Mouse (Mus musculus) myocyte (in vitro differentiated cells): ENCODE measurements at regions not wholly inside any gene's neighbourhood (a gene's known extent, or its start where the extent isn't known, plus 50 kb on each side); places are given as distances from the start of the nearest gene placed in this dataset.

Experiments used
- H3K27me3 ChIP-seq: one replicate; pipeline ENCODE4 v1.6.1; 2011; ENCODE audit not compliant: control insufficient read depth, insufficient read depth, insufficient read length
- H3K36me3 ChIP-seq: one replicate; pipeline ENCODE4 v1.6.1; 2011; ENCODE audit not compliant: control insufficient read depth, insufficient read depth
- H3K4me2 ChIP-seq: one replicate; pipeline ENCODE4 v1.6.1; 2011; ENCODE audit warnings: low read depth, control low read depth
- H3K4me3 ChIP-seq: one replicate; pipeline ENCODE4 v1.5.1; 2011; ENCODE audit warnings: mild to moderate bottlenecking, control low read depth, moderate library complexity
- H3K79me2 ChIP-seq: one replicate; pipeline ENCODE4 v1.6.1; 2011; ENCODE audit not compliant: control insufficient read depth, insufficient read depth
- H3ac ChIP-seq: one replicate; pipeline ENCODE4 v1.6.1; 2011; ENCODE audit not compliant: control insufficient read depth, insufficient read length
- CEBPB ChIP-seq: IDR thresholded peaks from 2 replicates; pipeline ENCODE4 v1.6.1; 2011; ENCODE audit warnings: mild to moderate bottlenecking, moderate library complexity; ENCODE audit not compliant: poor library complexity, insufficient read depth, severe bottlenecking
- E2F4 ChIP-seq: IDR thresholded peaks from one replicate; pipeline ENCODE4 v1.6.1; 2011; ENCODE audit warnings: mild to moderate bottlenecking, control low read depth, moderate library complexity; ENCODE audit not compliant: insufficient read depth
- MAX ChIP-seq: IDR thresholded peaks from one replicate; pipeline ENCODE4 v1.6.1; 2011; ENCODE audit warnings: low read depth, mild to moderate bottlenecking, control low read depth
- MYOD1 ChIP-seq, 3 experiments: IDR thresholded peaks; one replicate each; pipeline ENCODE4 v1.6.1; 2011; ENCODE audit warnings: control low read depth in 2 of 3, low read depth in 2 of 3, mild to moderate bottlenecking in 2 of 3, moderate library complexity in 1 of 3; ENCODE audit not compliant: insufficient read length in 2 of 3, control insufficient read depth in 1 of 3
- MYOG ChIP-seq, 3 experiments: IDR thresholded peaks; one replicate each; pipeline ENCODE4 v1.6.1; 2011; ENCODE audit warnings: control low read depth in 2 of 3, low read depth in 2 of 3, mild to moderate bottlenecking in 2 of 3; ENCODE audit not compliant: insufficient read length in 2 of 3, control insufficient read depth in 1 of 3, insufficient read depth in 1 of 3
- POLR2A ChIP-seq: IDR thresholded peaks from one replicate; pipeline ENCODE4 v1.6.1; 2011; ENCODE audit warnings: low read depth, mild to moderate bottlenecking, control low read depth, moderate library complexity; ENCODE audit not compliant: insufficient read length
- POLR2AphosphoS2 ChIP-seq: IDR thresholded peaks from one replicate; pipeline ENCODE4 v1.6.1; 2011; ENCODE audit warnings: low read depth, control low read depth; ENCODE audit not compliant: insufficient read length
- REST ChIP-seq: IDR thresholded peaks from one replicate; pipeline ENCODE4 v1.6.1; 2011; ENCODE audit warnings: mild to moderate bottlenecking, control low read depth, moderate library complexity; ENCODE audit not compliant: insufficient read depth, insufficient read length
- SRF ChIP-seq: IDR thresholded peaks from one replicate; pipeline ENCODE4 v1.6.1; 2011; ENCODE audit warnings: low read depth; ENCODE audit not compliant: control insufficient read depth, insufficient read length
- TCF12 ChIP-seq: IDR thresholded peaks from one replicate; pipeline ENCODE4 v1.6.1; 2011; ENCODE audit warnings: mild to moderate bottlenecking, control low read depth; ENCODE audit not compliant: poor library complexity, insufficient read depth, severe bottlenecking
- TCF3 ChIP-seq: IDR thresholded peaks from one replicate; pipeline ENCODE4 v1.6.1; 2011; ENCODE audit warnings: low read depth, control low read depth; ENCODE audit not compliant: insufficient read length
- USF1 ChIP-seq: IDR thresholded peaks from one replicate; pipeline ENCODE4 v1.6.1; 2011; ENCODE audit warnings: low read depth, mild to moderate bottlenecking, control low read depth, moderate library complexity

DNA sequence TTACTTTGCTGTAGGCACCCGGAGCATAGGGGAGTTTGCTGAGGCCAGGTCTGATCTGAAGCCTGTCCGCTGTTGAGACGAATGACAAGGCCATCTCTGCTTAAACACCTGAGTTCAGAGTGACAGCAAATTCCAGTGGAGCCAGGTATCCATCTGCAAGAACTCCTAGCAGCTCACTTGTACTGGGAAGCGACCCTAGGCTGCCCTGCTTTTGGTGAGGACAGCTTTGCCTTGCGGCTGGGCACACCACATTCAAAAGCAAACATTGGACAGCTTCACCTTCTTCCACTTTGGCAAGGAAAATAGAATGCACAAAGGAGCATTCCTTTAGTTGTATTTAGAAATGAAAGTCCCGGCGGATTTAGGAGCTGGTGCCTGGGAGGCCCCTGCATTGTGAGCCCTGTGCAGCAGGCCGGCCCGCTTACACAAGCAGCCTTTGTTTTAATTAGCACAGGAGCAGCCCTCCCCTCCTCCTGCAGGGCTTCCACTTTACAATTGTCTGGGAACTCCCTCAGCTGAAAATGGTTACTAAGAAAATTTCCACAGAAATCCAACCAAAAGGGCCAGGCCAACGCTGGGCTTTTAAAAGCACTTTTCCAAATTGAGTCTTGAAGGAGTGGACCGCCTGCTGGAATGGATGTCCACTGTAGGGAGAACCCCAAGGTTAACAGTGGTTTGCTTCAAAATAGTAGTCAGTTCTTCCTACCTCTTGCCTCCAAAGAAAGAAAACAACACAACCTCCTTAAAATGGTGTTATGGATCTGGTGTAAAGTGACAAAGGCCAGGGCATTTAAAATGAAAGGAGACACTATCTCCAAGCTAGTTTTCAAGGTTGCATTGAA, 321.6 kb upstream of the Mpdz start:
- no peak overlapping the region for H3K4me3 ChIP-seq
- H3ac ChIP-seq, result no peak overlapping the region
- no peaks in the 10 kb centered on the region for H3K27me3 ChIP-seq
- TF ChIP-seq USF1 (no peak), POLR2AphosphoS2 (no peak), TCF12 (no peak), REST (no peak), E2F4 (no peak), MYOG (IDR thresholded peaks at IDR 0.05; ENCODE audit: control insufficient read depth in 1 of 3, insufficient read depth in 1 of 3, insufficient read length in 2 of 3, low read depth in 2 of 3) (no peak), MAX (no peak), POLR2A (no peak)
- no peaks in the 10 kb centered on the region for H3K79me2 ChIP-seq
- no peaks in the 10 kb centered on the region for H3K36me3 ChIP-seq
- no peak overlapping the region for H3K4me2 ChIP-seq

DNA sequence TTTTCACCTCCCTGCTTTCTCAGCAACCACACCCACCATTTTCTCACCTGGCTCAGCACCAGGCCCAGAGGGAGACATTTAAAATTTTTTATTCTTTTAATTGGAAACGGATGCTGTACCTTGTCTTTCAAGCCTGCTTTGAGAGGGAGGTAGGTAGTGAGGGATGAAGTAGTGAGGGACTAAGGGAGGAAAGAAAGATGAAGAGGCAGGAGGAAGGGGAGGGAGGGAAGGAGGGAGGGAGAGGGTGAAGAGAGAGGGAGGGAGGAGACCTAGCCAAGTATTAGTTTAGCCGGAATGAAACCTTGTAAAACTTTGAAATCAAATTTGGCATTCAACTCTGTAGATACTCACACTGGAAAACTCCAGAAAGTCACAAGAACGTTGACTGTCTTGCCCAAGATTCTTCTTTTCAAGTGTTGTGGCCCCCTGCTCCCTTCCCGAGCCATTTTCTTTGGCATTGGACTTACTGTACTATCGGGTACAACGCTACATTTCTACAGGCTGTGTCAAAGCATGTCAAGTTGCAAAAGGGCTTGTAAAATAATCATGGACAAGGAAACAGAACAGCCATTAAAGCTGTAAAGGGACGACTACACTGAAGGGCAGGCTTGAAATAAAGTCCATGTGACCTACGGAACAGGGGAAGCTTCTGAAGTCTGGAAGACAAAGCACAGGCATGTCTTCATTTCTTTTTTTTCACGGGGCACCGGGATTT, 320.9 kb upstream of the Mpdz start:
- no peak overlapping the region for H3ac ChIP-seq
- no peak overlapping the region for H3K4me2 ChIP-seq
- no peaks in the 10 kb centered on the region for H3K79me2 ChIP-seq
- TF ChIP-seq REST (no peak), POLR2AphosphoS2 (no peak), TCF3 (no peak), USF1 (no peak), MYOG (IDR thresholded peaks at IDR 0.05; ENCODE audit: control insufficient read depth in 1 of 3, insufficient read depth in 1 of 3, insufficient read length in 2 of 3, low read depth in 2 of 3) (no peak), MAX (no peak), MYOD1 (IDR thresholded peaks at IDR 0.05; ENCODE audit: control insufficient read depth in 1 of 3, insufficient read length in 2 of 3, low read depth in 2 of 3) (no peak), SRF (no peak), TCF12 (no peak)
- no peak overlapping the region for H3K4me3 ChIP-seq
- H3K27me3 ChIP-seq, result no peaks in the 10 kb centered on the region
- no peaks in the 10 kb centered on the region for H3K36me3 ChIP-seq

DNA sequence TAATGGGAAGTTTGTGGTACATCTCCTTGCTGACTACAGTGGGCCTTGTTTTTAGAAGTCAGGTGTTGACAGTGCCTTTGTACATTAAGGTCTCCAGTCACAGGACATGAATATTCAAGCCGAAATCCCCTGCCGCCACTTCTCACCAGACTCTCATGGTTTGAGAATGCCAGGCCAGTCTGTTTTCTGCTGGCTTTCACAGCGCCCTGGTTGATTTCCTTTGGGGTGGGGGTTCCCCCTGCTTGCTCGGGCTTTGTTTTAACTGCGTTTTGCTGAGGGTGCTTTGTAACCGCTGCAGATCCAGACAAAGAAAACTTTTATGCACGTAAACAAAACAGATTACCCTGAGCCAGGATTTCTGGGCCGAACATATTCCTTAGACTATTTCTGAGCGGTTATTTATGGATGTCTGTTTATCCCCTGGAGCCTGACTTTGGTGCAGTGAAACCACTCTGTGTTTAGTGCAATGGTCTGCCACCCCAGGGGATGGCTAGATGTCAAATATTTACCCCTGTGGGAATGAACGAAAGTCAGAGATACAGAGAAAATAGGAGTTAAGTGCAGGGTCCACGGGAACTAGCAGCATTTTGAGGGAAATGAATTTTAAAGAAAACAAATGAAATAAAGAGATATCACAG, 320.1 kb upstream of the Mpdz start:
- Histone ChIP-seq H3K79me2 (no peaks in the 10 kb centered on the region), H3K4me3 (no peak overlapping the region)

DNA sequence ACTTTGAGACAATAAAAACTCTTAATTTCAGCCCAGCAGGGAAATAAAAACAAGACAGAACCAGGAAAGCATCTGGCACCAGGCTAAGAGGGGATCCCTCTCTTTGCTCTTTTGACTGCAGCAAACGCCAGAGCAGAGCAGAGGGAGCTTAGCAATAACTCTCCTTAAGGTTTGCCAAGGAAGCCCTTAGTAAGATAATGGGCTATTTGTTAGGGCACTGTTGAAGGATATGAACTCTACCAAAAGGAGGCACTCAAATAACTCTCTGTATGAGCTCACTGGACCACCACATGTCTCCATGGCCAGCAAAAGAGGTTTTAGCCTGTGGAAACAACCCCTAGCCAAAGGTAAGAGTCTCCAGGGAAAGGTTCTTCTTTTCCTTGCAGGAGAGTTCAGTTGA, 315.3 kb upstream of the Mpdz start:
- no peaks in the 10 kb centered on the region for H3K27me3 ChIP-seq
- no peaks in the 10 kb centered on the region for H3K79me2 ChIP-seq
- H3K4me3 ChIP-seq, result no peak overlapping the region
- H3K36me3 ChIP-seq, result no peaks in the 10 kb centered on the region
- no peak overlapping the region for H3K4me2 ChIP-seq
- no peak overlapping the region for H3ac ChIP-seq
- TF ChIP-seq CEBPB (no peak), MYOD1 (IDR thresholded peaks at IDR 0.05; ENCODE audit: control insufficient read depth in 1 of 3, insufficient read length in 2 of 3, low read depth in 2 of 3) (no peak), SRF (no peak), POLR2AphosphoS2 (no peak), MAX (no peak), USF1 (no peak), TCF3 (no peak), E2F4 (no peak), MYOG (IDR thresholded peaks at IDR 0.05; ENCODE audit: control insufficient read depth in 1 of 3, insufficient read depth in 1 of 3, insufficient read length in 2 of 3, low read depth in 2 of 3) (no peak), TCF12 (no peak), POLR2A (no peak), REST (no peak)

More for the DNA sequence above, 320.1 kb upstream of the Mpdz start:
- TF ChIP-seq MYOD1 (IDR thresholded peaks at IDR 0.05; ENCODE audit: control insufficient read depth in 1 of 3, insufficient read length in 2 of 3, low read depth in 2 of 3) (no peak), USF1 (no peak), SRF (no peak), TCF3 (no peak), REST (no peak), MAX (no peak), CEBPB (no peak), POLR2AphosphoS2 (no peak), POLR2A (no peak), MYOG (IDR thresholded peaks at IDR 0.05; ENCODE audit: control insufficient read depth in 1 of 3, insufficient read depth in 1 of 3, insufficient read length in 2 of 3, low read depth in 2 of 3) (no peak)
- no peak overlapping the region for H3ac ChIP-seq
- no peaks in the 10 kb centered on the region for H3K36me3 ChIP-seq
- no peaks in the 10 kb centered on the region for H3K27me3 ChIP-seq
- H3K4me2 ChIP-seq, result no peak overlapping the region
